Mouse (Mus musculus) forebrain, postnatal 0 days (tissue): ENCODE data around the gene Asic2. TPM values are rescaled to one million over a fixed set of nuclear protein-coding genes. Genes with fewer than 3 reads are reported as not detected.

ENCODE experiments used
- ATAC-seq: fragments of 200-750 bp; cut with Nextera tagmentation; 2 replicates; pipeline ENCODE4 v1.8.0; 2017; ENCODE audit warnings: mild to moderate bottlenecking, moderate library complexity
- DNase-seq: peaks from one replicate; pipeline ENCODE4 v3.0.0-alpha.2; 2015
- H3K27ac ChIP-seq: fragments of 300-500 bp; sonication (generic); 2 replicates; pipeline ENCODE4 v1.5.1; 2014; ENCODE audit warnings: low read depth, mild to moderate bottlenecking, antibody characterized with exemption, low read length, moderate library complexity, mixed read lengths
- H3K27me3 ChIP-seq: fragments of 300-500 bp; sonication (generic); 2 replicates; pipeline ENCODE4 v1.6.1; 2014; ENCODE audit warnings: mild to moderate bottlenecking, low read length, mixed read lengths; ENCODE audit not compliant: insufficient read depth
- H3K36me3 ChIP-seq: fragments of 300-500 bp; sonication (generic); 2 replicates; pipeline ENCODE4 v1.6.1; 2014; ENCODE audit warnings: mild to moderate bottlenecking, moderate library complexity; ENCODE audit not compliant: insufficient read depth
- H3K4me1 ChIP-seq: fragments of 300-500 bp; sonication (generic); 2 replicates; pipeline ENCODE4 v1.6.1; 2014; ENCODE audit warnings: antibody characterized with exemption; ENCODE audit not compliant: insufficient read depth
- H3K4me2 ChIP-seq: fragments of 300-500 bp; sonication (generic); 2 replicates; pipeline ENCODE4 v1.6.1; 2014; ENCODE audit warnings: low read depth, mild to moderate bottlenecking, moderate library complexity
- H3K4me3 ChIP-seq: fragments of 300-500 bp; sonication (generic); 2 replicates; pipeline ENCODE4 v1.5.1; 2014; ENCODE audit warnings: low read depth, low read length, mixed read lengths
- H3K9ac ChIP-seq: fragments of 300-500 bp; sonication (generic); 2 replicates; pipeline ENCODE4 v1.6.1; 2014; ENCODE audit warnings: mild to moderate bottlenecking
- H3K9me3 ChIP-seq: fragments of 300-500 bp; sonication (generic); 2 replicates; pipeline ENCODE4 v1.6.1; 2016; ENCODE audit warnings: low read length
- CTCF ChIP-seq: sonication (generic); IDR thresholded peaks from 2 replicates; pipeline ENCODE4 v1.5.1; 2016; ENCODE audit warnings: antibody characterized with exemption, control low read depth, low read depth
- WGBS: fragments of 180-500 bp; shearing (Covaris S2); extraction: QIAGEN DNeasy Blood & Tissue Kit; methylation state at CpG from one replicate; pipeline ENCODE4 v1.1.7; 2014; 5-methylcytosine and 5-hydroxymethylcytosine counted together
- polyA plus RNA-seq: library from polyadenylated mRNA; unstranded; fragments of >200 nt; fragmentation: Nextera tagmentation; extraction: Ambion mirVana; gene quantifications from 2 replicates; pipeline ENCODE4 v1.2.1, GENCODE M21; 2015
- total RNA-seq: library from RNA; depleted of rRNA; stranded (reverse); fragments of >200 nt; gene quantifications from 2 replicates; pipeline ENCODE4 v1.2.3, GENCODE M21; 2014

Gene Asic2
- total and polyA plus RNA-seq, 2 experiments from 2014 or later = 15.5 to 37.2 TPM

DNA sequence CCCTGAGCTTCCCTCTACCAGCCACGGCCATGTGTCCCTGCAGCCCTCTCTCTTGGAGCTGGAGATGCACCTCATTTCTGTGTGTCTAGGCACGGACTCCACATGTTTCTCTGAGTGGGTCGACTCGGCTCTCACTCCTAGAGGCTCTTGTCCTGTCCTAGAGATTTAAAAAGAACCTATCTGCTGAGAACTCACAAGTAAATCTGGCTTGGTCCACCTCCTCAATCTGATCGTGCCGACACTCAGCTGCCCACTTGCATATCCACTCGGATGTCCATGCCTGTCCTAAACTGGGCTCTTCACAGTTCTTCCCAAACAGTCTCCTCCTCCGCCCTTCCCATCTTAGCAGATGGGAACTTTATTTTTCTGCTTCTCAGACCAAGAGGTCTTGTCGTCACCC lies 908.7 kb downstream of the Asic2 start:
- no peak for TF ChIP-seq CTCF
- Histone ChIP-seq H3K9ac (no peak overlapping the region), H3K4me3 (no peak overlapping the region), H3K27me3 (no peaks in the 10 kb centered on the region), H3K4me1 (no peaks in the 10 kb centered on the region), H3K9me3 (no peaks in the 10 kb centered on the region), H3K36me3 (no peaks in the 10 kb centered on the region), H3K4me2 (no peak overlapping the region), H3K27ac (no peak overlapping the region)
- DNase-seq (no peak), ATAC-seq (no peak)
- 94% methylated on average over 9 of the region's 9 CpGs for WGBS

- Histone ChIP-seq H3K9ac (no peak overlapping the region), H3K27me3 (no peaks in the 10 kb centered on the region), H3K36me3 (no peaks in the 10 kb centered on the region), H3K4me1 (no peaks in the 10 kb centered on the region), H3K4me2 (no peak overlapping the region), H3K27ac (no peak overlapping the region), H3K9me3 (no peaks in the 10 kb centered on the region), H3K4me3 (no peak overlapping the region)
- WGBS = 95% methylated on average over 3 of the region's 3 CpGs
- ATAC-seq = no peak
- DNase-seq = no peak
- TF ChIP-seq CTCF = no peak
Observed at GRCm38 (mm10) chr11:81057506-81057905, 910.8 kb downstream of the Asic2 start.

- no peak overlapping the region for H3K4me2 ChIP-seq
- no peak for ATAC-seq
- H3K9ac ChIP-seq = no peak overlapping the region
- TF ChIP-seq CTCF = no peak
- H3K27ac ChIP-seq = no peak overlapping the region
- 91% methylated on average over 9 of the region's 9 CpGs for WGBS
- H3K27me3 ChIP-seq = no peaks in the 10 kb centered on the region
- H3K4me3 ChIP-seq = no peak overlapping the region
- no peak for DNase-seq
- no peaks in the 10 kb centered on the region for H3K36me3 ChIP-seq
- H3K9me3 ChIP-seq = no peaks in the 10 kb centered on the region
- no peaks in the 10 kb centered on the region for H3K4me1 ChIP-seq
Observed at GRCm38 (mm10) chr11:81056776-81057175, 911.5 kb downstream of the Asic2 start.

DNA sequence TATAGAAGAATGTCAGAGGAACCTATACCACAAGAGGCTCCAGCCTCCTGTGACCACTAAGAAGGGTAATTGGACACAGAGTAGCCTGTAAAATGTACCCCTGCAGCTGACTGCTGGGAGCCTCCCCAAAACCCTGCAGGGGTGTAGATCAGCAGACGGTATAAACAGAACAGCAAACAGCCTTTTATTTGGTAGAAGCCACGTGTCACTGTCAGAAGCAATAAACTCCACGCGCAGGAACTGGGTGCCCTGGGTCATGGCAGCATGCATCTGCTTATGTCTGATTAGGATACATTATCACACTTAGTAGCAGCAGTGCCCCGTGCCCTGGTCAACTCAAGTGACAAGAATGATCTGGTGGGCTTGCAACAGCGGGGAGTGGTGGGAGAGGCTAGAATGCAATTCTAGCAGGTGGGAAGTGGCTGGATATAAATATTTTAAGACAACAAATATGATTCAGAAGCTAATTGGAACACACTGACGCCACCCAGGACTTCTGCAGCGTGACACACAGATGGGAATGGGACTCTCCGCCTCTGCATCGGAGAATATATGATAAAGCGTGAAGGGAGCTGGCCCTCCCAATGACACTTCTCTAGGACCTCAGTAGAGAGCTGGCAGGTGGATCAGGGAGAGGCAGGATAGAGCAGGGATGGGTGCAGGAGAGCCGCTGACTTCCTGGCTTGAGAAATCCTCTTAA lies 912.7 kb downstream of the Asic2 start:
- Histone ChIP-seq H3K27me3 (no peaks in the 10 kb centered on the region), H3K9ac (no peak overlapping the region), H3K36me3 (no peaks in the 10 kb centered on the region), H3K4me2 (no peak overlapping the region), H3K9me3 (no peaks in the 10 kb centered on the region), H3K27ac (no peak overlapping the region), H3K4me1 (no peaks in the 10 kb centered on the region), H3K4me3 (no peak overlapping the region)
- TF ChIP-seq CTCF = no peak
- ATAC-seq (no peak), DNase-seq (no peak)
- 73% methylated on average over 12 of the region's 12 CpGs for WGBS

GRCm38 (mm10) chr11:81053826-81054225 lies 914.4 kb downstream of the Asic2 start:
- no peaks in the 10 kb centered on the region for H3K9me3 ChIP-seq
- DNase-seq (no peak), ATAC-seq (peak; percentile 40; the same call in 1 of the 2 replicates)
- H3K4me2 ChIP-seq = no peak overlapping the region
- no peak overlapping the region for H3K9ac ChIP-seq
- H3K27me3 ChIP-seq = no peaks in the 10 kb centered on the region
- no peak overlapping the region for H3K4me3 ChIP-seq
- H3K36me3 ChIP-seq = no peaks in the 10 kb centered on the region
- H3K27ac ChIP-seq = no peak overlapping the region
- H3K4me1 ChIP-seq = no peaks in the 10 kb centered on the region
- TF ChIP-seq CTCF = no peak
- 80% methylated on average over 8 of the region's 8 CpGs for WGBS

GRCm38 (mm10) chr11:81041671-81042070 lies 926.6 kb downstream of the Asic2 start:
- Histone ChIP-seq H3K9me3 (no peaks in the 10 kb centered on the region), H3K27me3 (no peaks in the 10 kb centered on the region), H3K27ac (no peak overlapping the region), H3K4me2 (no peak overlapping the region), H3K36me3 (no peaks in the 10 kb centered on the region), H3K4me3 (no peak overlapping the region), H3K9ac (no peak overlapping the region), H3K4me1 (no peaks in the 10 kb centered on the region)
- ATAC-seq = no peak
- WGBS = 35% methylated on average over 3 of the region's 3 CpGs
- DNase-seq = no peak
- no peak for TF ChIP-seq CTCF

GRCm38 (mm10) chr11:81039976-81040375 lies 928.3 kb downstream of the Asic2 start:
- H3K36me3 ChIP-seq = no peaks in the 10 kb centered on the region
- DNase-seq (no peak), ATAC-seq (no peak)
- no peak overlapping the region for H3K9ac ChIP-seq
- 46% methylated on average over 5 of the region's 5 CpGs for WGBS
- no peaks in the 10 kb centered on the region for H3K27me3 ChIP-seq
- H3K9me3 ChIP-seq = no peaks in the 10 kb centered on the region
- H3K4me1 ChIP-seq = no peaks in the 10 kb centered on the region
- H3K4me2 ChIP-seq = no peak overlapping the region
- no peak overlapping the region for H3K27ac ChIP-seq
- H3K4me3 ChIP-seq = no peak overlapping the region
- no peak for TF ChIP-seq CTCF
